Mouse (Mus musculus) liver, embryonic 15.5 days (tissue): ENCODE data around the gene Hdac10. TPM values are rescaled to one million over a fixed set of nuclear protein-coding genes. Genes with fewer than 3 reads are reported as not detected.

Experiments
- ATAC-seq: fragments of 200-750 bp; cut with Nextera tagmentation; 2 replicates; pipeline ENCODE4 v1.8.0; 2017; ENCODE audit warnings: moderate number of reproducible peaks, mild to moderate bottlenecking, moderate library complexity; ENCODE audit not compliant: insufficient read depth
- H3K27ac ChIP-seq: fragments of 300-500 bp; sonication (generic); replicated peaks from 2 replicates; pipeline ENCODE4 v1.5.1; 2015; ENCODE audit warnings: mild to moderate bottlenecking, inconsistent platforms
- H3K27me3 ChIP-seq: fragments of 300-500 bp; sonication (generic); 2 replicates; pipeline ENCODE4 v1.6.1; 2015; ENCODE audit warnings: mild to moderate bottlenecking, inconsistent platforms
- H3K36me3 ChIP-seq: fragments of 300-500 bp; sonication (generic); replicated peaks from 2 replicates; pipeline ENCODE4 v1.6.1; 2015; ENCODE audit warnings: moderate library complexity, mild to moderate bottlenecking, inconsistent platforms
- H3K4me1 ChIP-seq: fragments of 300-500 bp; sonication (generic); replicated peaks from 2 replicates; pipeline ENCODE4 v1.6.1; 2015; ENCODE audit warnings: inconsistent platforms
- H3K4me2 ChIP-seq: fragments of 300-500 bp; sonication (generic); 2 replicates; pipeline ENCODE4 v1.6.1; 2015; ENCODE audit warnings: moderate library complexity, mild to moderate bottlenecking, inconsistent platforms
- H3K4me3 ChIP-seq: fragments of 300-500 bp; sonication (generic); replicated peaks from 2 replicates; pipeline ENCODE4 v1.5.1; 2015; ENCODE audit warnings: mild to moderate bottlenecking, inconsistent platforms
- H3K9ac ChIP-seq: fragments of 300-500 bp; sonication (generic); 2 replicates; pipeline ENCODE4 v1.6.1; 2015; ENCODE audit warnings: moderate library complexity, mild to moderate bottlenecking, inconsistent platforms
- H3K9me3 ChIP-seq: fragments of 300-500 bp; sonication (generic); replicated peaks from 2 replicates; pipeline ENCODE4 v1.6.1; 2016; ENCODE audit warnings: inconsistent platforms
- WGBS: fragments of 180-500 bp; shearing (Covaris S2); methylation state at CpG from one replicate; pipeline ENCODE4 v1.1.7; 2015; ENCODE audit warnings: mixed read lengths; ENCODE audit not compliant: insufficient replicate concordance; 5-methylcytosine and 5-hydroxymethylcytosine counted together
- polyA plus RNA-seq: library from polyadenylated mRNA; unstranded; fragments of >200 nt; fragmentation: Nextera tagmentation; extraction: Ambion mirVana; gene quantifications from 2 replicates; pipeline ENCODE4 v1.2.1, GENCODE M21; 2015

Hdac10 gene
- polyA plus RNA-seq, result 8.6 and 9.1 TPM in 2 replicates

- H3K27me3 ChIP-seq, result peaks cover 31% of the 10 kb centered on the region
- WGBS, result 4% methylated on average over 36 of the region's 36 CpGs
- no peaks in the 10 kb centered on the region for H3K9me3 ChIP-seq
- H3K27ac ChIP-seq, result peak within 1 kb of the TSS; percentile 87
- peak within 1 kb of the TSS; percentile 69 for H3K9ac ChIP-seq
- ATAC-seq, result peak; percentile 84
- peaks cover 5% of the 10 kb centered on the region; the same call in 1 of the 2 replicates for H3K36me3 ChIP-seq
- peaks cover 21% of the 10 kb centered on the region for H3K4me1 ChIP-seq
- H3K4me2 ChIP-seq, result peak within 1 kb of the TSS; percentile 87
- peak within 1 kb of the TSS; percentile 74 for H3K4me3 ChIP-seq
Measured at GRCm38 (mm10) chr15:89128382-89129350, at the start of gene Hdac10. TSS of gene Hdac10 (minus strand) at chr15:89128700.

- peak; percentile 48 for ATAC-seq
- H3K27me3 ChIP-seq, result peaks cover 99% of the 10 kb centered on the region
- peaks cover 78% of the 10 kb centered on the region for H3K4me1 ChIP-seq
Measured at GRCm38 (mm10) chr15:89177576-89178259, 49.2 kb upstream of the Hdac10 start.

GRCm38 (mm10) chr15:89177121-89177520 lies 48.6 kb upstream of the Hdac10 start:
- WGBS, result 7% methylated on average over 5 of the region's 5 CpGs
- H3K4me1 ChIP-seq, result peaks cover 84% of the 10 kb centered on the region
- peak; percentile 16; the same call in 1 of the 2 replicates for ATAC-seq
- peak overlapping the region; percentile 6; the same call in 1 of the 2 replicates for H3K9ac ChIP-seq
- peak overlapping the region; percentile 83 for H3K27ac ChIP-seq
- H3K27me3 ChIP-seq, result peaks cover 99% of the 10 kb centered on the region
- H3K9me3 ChIP-seq, result no peaks in the 10 kb centered on the region
- H3K4me3 ChIP-seq, result no peak overlapping the region
- H3K36me3 ChIP-seq, result no peaks in the 10 kb centered on the region
- peak overlapping the region; percentile 64 for H3K4me2 ChIP-seq

More at GRCm38 (mm10) chr15:89177576-89178259, 49.2 kb upstream of the Hdac10 start:
- Histone ChIP-seq H3K4me2 (peak overlapping the region; percentile 64), H3K27ac (peak overlapping the region; percentile 83), H3K36me3 (no peaks in the 10 kb centered on the region), H3K4me3 (no peak overlapping the region), H3K9ac (0 out of 2 replicates have a peak overlapping the region, but pooled peaks have one; percentile 6), H3K9me3 (no peaks in the 10 kb centered on the region)
- 22% methylated on average over 4 of the region's 4 CpGs for WGBS

- no peak overlapping the region for H3K9ac ChIP-seq
- H3K9me3 ChIP-seq, result no peaks in the 10 kb centered on the region
- ATAC-seq, result no peak
- H3K27me3 ChIP-seq, result peaks cover 97% of the 10 kb centered on the region
- peaks cover 87% of the 10 kb centered on the region for H3K4me1 ChIP-seq
- H3K4me2 ChIP-seq, result no peak overlapping the region
- WGBS, result 72% methylated on average over 13 of the region's 13 CpGs
- 0 out of 2 replicates have a peak overlapping the region, but pooled peaks have one; percentile 83 for H3K27ac ChIP-seq
- no peak overlapping the region for H3K4me3 ChIP-seq
- no peaks in the 10 kb centered on the region for H3K36me3 ChIP-seq
Measured at GRCm38 (mm10) chr15:89175411-89176155, 47.1 kb upstream of the Hdac10 start.

- no peaks in the 10 kb centered on the region for H3K36me3 ChIP-seq
- H3K27ac ChIP-seq, result no peak overlapping the region
- WGBS, result 58% methylated on average over 11 of the region's 11 CpGs
- no peak for ATAC-seq
- H3K27me3 ChIP-seq, result peaks cover 91% of the 10 kb centered on the region
- H3K4me3 ChIP-seq, result no peak overlapping the region
- H3K4me2 ChIP-seq, result no peak overlapping the region
- H3K9ac ChIP-seq, result no peak overlapping the region
- no peaks in the 10 kb centered on the region for H3K9me3 ChIP-seq
- H3K4me1 ChIP-seq, result peaks cover 93% of the 10 kb centered on the region
Measured at GRCm38 (mm10) chr15:89174889-89175339, 46.4 kb upstream of the Hdac10 start.

- Histone ChIP-seq H3K9me3 (no peaks in the 10 kb centered on the region), H3K9ac (no peak overlapping the region; the same call in 1 of the 2 replicates), H3K36me3 (no peaks in the 10 kb centered on the region), H3K4me1 (peaks cover 95% of the 10 kb centered on the region), H3K4me3 (peak overlapping the region; percentile 53), H3K27me3 (peaks cover 80% of the 10 kb centered on the region), H3K27ac (peak overlapping the region; percentile 66), H3K4me2 (peak overlapping the region; percentile 71)
- 7% methylated on average over 15 of the region's 15 CpGs for WGBS
- ATAC-seq, result peak; percentile 33
Measured at GRCm38 (mm10) chr15:89173906-89174214, 45.4 kb upstream of the Hdac10 start.

- Histone ChIP-seq H3K9me3 (no peaks in the 10 kb centered on the region), H3K27me3 (peaks cover 74% of the 10 kb centered on the region), H3K27ac (peak overlapping the region; percentile 66), H3K9ac (peak overlapping the region; percentile 48), H3K4me1 (peaks cover 90% of the 10 kb centered on the region), H3K4me3 (peak overlapping the region; percentile 53), H3K36me3 (no peaks in the 10 kb centered on the region), H3K4me2 (peak overlapping the region; percentile 71)
- ATAC-seq, result no peak; the same call in 1 of the 2 replicates
- under 1% methylated on average over 65 of the region's 65 CpGs for WGBS
Measured at GRCm38 (mm10) chr15:89173024-89173905, 44.8 kb upstream of the Hdac10 start.

GRCm38 (mm10) chr15:89172276-89172935 lies 43.9 kb upstream of the Hdac10 start:
- Histone ChIP-seq H3K4me1 (peaks cover 81% of the 10 kb centered on the region), H3K9ac (peak overlapping the region; percentile 48; the same call in 1 of the 2 replicates)
- no peak for ATAC-seq

GRCm38 (mm10) chr15:89171526-89172051 lies 43.1 kb upstream of the Hdac10 start:
- no peak overlapping the region for H3K4me3 ChIP-seq
- ATAC-seq, result no peak
- WGBS, result 69% methylated on average over 5 of the region's 5 CpGs
- 0 out of 2 replicates have a peak overlapping the region, but pooled peaks have one; percentile 2 for H3K4me2 ChIP-seq
- no peak overlapping the region for H3K9ac ChIP-seq
- H3K36me3 ChIP-seq, result peaks cover 12% of the 10 kb centered on the region; the same call in 1 of the 2 replicates
- peaks cover 58% of the 10 kb centered on the region for H3K27me3 ChIP-seq
- no peaks in the 10 kb centered on the region for H3K9me3 ChIP-seq
- 0 out of 2 replicates have a peak overlapping the region, but pooled peaks have one; percentile 1 for H3K27ac ChIP-seq
- peaks cover 73% of the 10 kb centered on the region for H3K4me1 ChIP-seq

More at GRCm38 (mm10) chr15:89172276-89172935, 43.9 kb upstream of the Hdac10 start:
- H3K4me2 ChIP-seq, result peak overlapping the region; percentile 71
- peak overlapping the region; percentile 66 for H3K27ac ChIP-seq
- peak overlapping the region; percentile 53 for H3K4me3 ChIP-seq
- H3K9me3 ChIP-seq, result no peaks in the 10 kb centered on the region
- peaks cover 67% of the 10 kb centered on the region for H3K27me3 ChIP-seq
- 31% methylated on average over 17 of the region's 17 CpGs for WGBS
- 0 out of 2 replicates have a peak, but pooled peaks cover 5% of the 10 kb centered on the region for H3K36me3 ChIP-seq
